Mouse (Mus musculus) spleen, adult 2 months (tissue): ENCODE data around the gene Lenep.

Experiments
- CTCF ChIP-seq: fragments of 200-500 bp; IDR thresholded peaks from 2 replicates; pipeline ENCODE4 v1.5.1; 2011; ENCODE audit warnings: mild to moderate bottlenecking, inconsistent platforms; ENCODE audit not compliant: insufficient read depth, insufficient read length, insufficient replicate concordance; ENCODE audit errors: extremely low read depth
- POLR2A ChIP-seq: fragments of 200-500 bp; IDR thresholded peaks from 2 replicates; pipeline ENCODE4 v1.6.1; 2011; ENCODE audit warnings: low read depth, low read length, inconsistent platforms

DNA sequence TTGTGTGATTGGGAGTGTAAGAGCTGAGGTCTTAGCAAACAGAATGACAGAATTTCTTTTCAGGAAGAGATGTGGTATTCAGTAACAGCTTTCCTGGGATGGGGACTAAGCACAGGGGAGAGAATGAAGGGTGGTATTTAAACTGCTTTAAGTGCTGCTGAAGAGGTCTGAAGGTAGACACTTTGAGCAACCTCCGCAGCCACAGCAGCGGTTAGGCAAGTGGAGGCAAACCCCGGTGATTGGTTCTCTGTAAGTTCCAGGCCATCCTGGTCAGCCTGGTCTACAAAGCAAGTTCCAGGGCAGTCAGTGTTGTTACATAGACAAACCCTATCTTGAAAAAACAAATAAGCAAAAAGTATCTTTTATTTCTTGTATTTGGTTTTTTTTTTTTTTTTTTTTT lies 17.4 kb upstream of the Lenep start:
- TF ChIP-seq CTCF, result no peak
- TF ChIP-seq POLR2A, result no peak
